Mouse (Mus musculus): ENCODE measurements around the gene Fgd4. TPM values are rescaled to one million over a fixed set of nuclear protein-coding genes. Genes with fewer than 3 reads are reported as not detected.
"Not testable (repeated sequence)": the region's sequence is repeated elsewhere in the genome, so short reads cannot be mapped to it uniquely, and the experiment has no call there.

Gene Fgd4
- polyA plus RNA-seq, 1 experiment from 2014 or later: 3.2 TPM

GRCm38 (mm10) chr16:16528014-16528413, 72.3 kb downstream of the Fgd4 start:
- no peak overlapping the region for H3K9ac ChIP-seq
- no peak for ATAC-seq
- H3K4me2 ChIP-seq: no peak overlapping the region
- WGBS (ENCODE audit: insufficient replicate concordance): 57% methylated on average over 3 of the region's 3 CpGs
- H3K27ac ChIP-seq: no peak overlapping the region
- no peaks in the 10 kb centered on the region for H3K9me3 ChIP-seq (replicated peaks)
- H3K36me3 ChIP-seq: no peaks in the 10 kb centered on the region
- no peak overlapping the region for H3K4me3 ChIP-seq
- H3K27me3 ChIP-seq (replicated peaks): no peaks in the 10 kb centered on the region
- H3K4me1 ChIP-seq: no peaks in the 10 kb centered on the region

GRCm38 (mm10) chr16:16527267-16527666, 73.1 kb downstream of the Fgd4 start:
- no peak overlapping the region for H3K4me2 ChIP-seq
- no peak for ATAC-seq
- no peaks in the 10 kb centered on the region for H3K4me1 ChIP-seq
- H3K4me3 ChIP-seq: no peak overlapping the region
- WGBS (ENCODE audit: insufficient replicate concordance): 60% methylated on average over 8 of the region's 8 CpGs
- H3K9ac ChIP-seq: no peak overlapping the region
- no peaks in the 10 kb centered on the region for H3K36me3 ChIP-seq
- no peaks in the 10 kb centered on the region for H3K27me3 ChIP-seq (replicated peaks)
- no peaks in the 10 kb centered on the region for H3K9me3 ChIP-seq (replicated peaks)
- 0 out of 2 replicates have a peak overlapping the region, but pooled peaks have one; percentile 6 for H3K27ac ChIP-seq

GRCm38 (mm10) chr16:16526741-16527105, 73.6 kb downstream of the Fgd4 start:
- 46% methylated on average over 6 of the region's 6 CpGs for WGBS (ENCODE audit: insufficient replicate concordance)
- no peak overlapping the region for H3K4me2 ChIP-seq
- no peak overlapping the region for H3K4me3 ChIP-seq
- no peaks in the 10 kb centered on the region for H3K36me3 ChIP-seq
- no peak overlapping the region for H3K27ac ChIP-seq
- H3K9ac ChIP-seq: no peak overlapping the region
- H3K27me3 ChIP-seq (replicated peaks): no peaks in the 10 kb centered on the region
- no peaks in the 10 kb centered on the region for H3K4me1 ChIP-seq
- no peaks in the 10 kb centered on the region for H3K9me3 ChIP-seq (replicated peaks)
- ATAC-seq: no peak

GRCm38 (mm10) chr16:16526097-16526740, 74.1 kb downstream of the Fgd4 start:
- Histone ChIP-seq H3K4me3 (no peak overlapping the region), H3K27ac (no peak overlapping the region), H3K9me3 (replicated peaks) (no peaks in the 10 kb centered on the region), H3K4me2 (no peak overlapping the region), H3K4me1 (no peaks in the 10 kb centered on the region), H3K36me3 (no peaks in the 10 kb centered on the region), H3K9ac (no peak overlapping the region), H3K27me3 (replicated peaks) (no peaks in the 10 kb centered on the region)
- no peak for ATAC-seq
- 73% methylated on average over 6 of the region's 6 CpGs for WGBS (ENCODE audit: insufficient replicate concordance)

- Histone ChIP-seq H3K4me1 (no peaks in the 10 kb centered on the region), H3K36me3 (no peaks in the 10 kb centered on the region), H3K4me3 (no peak overlapping the region), H3K4me2 (no peak overlapping the region), H3K27me3 (replicated peaks) (no peaks in the 10 kb centered on the region), H3K27ac (no peak overlapping the region), H3K9ac (no peak overlapping the region), H3K9me3 (replicated peaks) (no peaks in the 10 kb centered on the region)
- ATAC-seq: no peak
- WGBS (ENCODE audit: insufficient replicate concordance): 53% methylated on average over 3 of the region's 3 CpGs
These were observed 75.0 kb downstream of the Fgd4 start for GRCm38 (mm10) chr16:16525266-16525904.

GRCm38 (mm10) chr16:16523632-16524031, 76.7 kb downstream of the Fgd4 start:
- Histone ChIP-seq H3K9ac (no peak overlapping the region), H3K27ac (no peak overlapping the region), H3K36me3 (no peaks in the 10 kb centered on the region), H3K4me1 (no peaks in the 10 kb centered on the region), H3K27me3 (replicated peaks) (no peaks in the 10 kb centered on the region), H3K4me2 (no peak overlapping the region), H3K4me3 (no peak overlapping the region), H3K9me3 (replicated peaks) (no peaks in the 10 kb centered on the region)
- ATAC-seq: no peak
- WGBS (ENCODE audit: insufficient replicate concordance): 81% methylated on average over 2 of the region's 2 CpGs

GRCm38 (mm10) chr16:16522869-16523268, 77.5 kb downstream of the Fgd4 start:
- H3K9ac ChIP-seq; ATAC-seq; H3K4me3 ChIP-seq; H3K4me1 ChIP-seq; H3K27ac ChIP-seq; H3K27me3 ChIP-seq (replicated peaks); H3K4me2 ChIP-seq; H3K36me3 ChIP-seq; H3K9me3 ChIP-seq (replicated peaks): not testable (repeated sequence)
- 68% methylated on average over 2 of the region's 2 CpGs for WGBS (ENCODE audit: insufficient replicate concordance)

- Histone ChIP-seq H3K27me3 (replicated peaks) (no peaks in the 10 kb centered on the region), H3K4me1 (no peaks in the 10 kb centered on the region), H3K27ac (no peak overlapping the region), H3K9ac (no peak overlapping the region), H3K9me3 (replicated peaks) (no peaks in the 10 kb centered on the region), H3K36me3 (no peaks in the 10 kb centered on the region), H3K4me3 (no peak overlapping the region), H3K4me2 (no peak overlapping the region)
- 55% methylated on average over 3 of the region's 3 CpGs for WGBS (ENCODE audit: insufficient replicate concordance)
- peak; percentile 67 for ATAC-seq
These were observed 98.9 kb downstream of the Fgd4 start for GRCm38 (mm10) chr16:16501491-16501890.

GRCm38 (mm10) chr16:16500926-16501325, 99.4 kb downstream of the Fgd4 start:
- H3K27ac ChIP-seq: no peak overlapping the region
- H3K27me3 ChIP-seq (replicated peaks): no peaks in the 10 kb centered on the region
- no peak overlapping the region for H3K4me3 ChIP-seq
- WGBS (ENCODE audit: insufficient replicate concordance): 64% methylated on average over 2 of the region's 2 CpGs
- H3K9me3 ChIP-seq (replicated peaks): no peaks in the 10 kb centered on the region
- no peak overlapping the region for H3K4me2 ChIP-seq
- H3K9ac ChIP-seq: no peak overlapping the region
- no peak for ATAC-seq
- H3K4me1 ChIP-seq: no peaks in the 10 kb centered on the region
- no peaks in the 10 kb centered on the region for H3K36me3 ChIP-seq

GRCm38 (mm10) chr16:16498798-16499197, 101.6 kb downstream of the Fgd4 start:
- no peaks in the 10 kb centered on the region for H3K36me3 ChIP-seq
- no peaks in the 10 kb centered on the region for H3K9me3 ChIP-seq (replicated peaks)
- no peaks in the 10 kb centered on the region for H3K27me3 ChIP-seq (replicated peaks)
- H3K27ac ChIP-seq: no peak overlapping the region
- H3K9ac ChIP-seq: no peak overlapping the region
- ATAC-seq: no peak
- H3K4me3 ChIP-seq: no peak overlapping the region
- no peaks in the 10 kb centered on the region for H3K4me1 ChIP-seq
- H3K4me2 ChIP-seq: no peak overlapping the region

- 38% methylated on average over 1 of the region's 1 CpGs for WGBS (ENCODE audit: insufficient replicate concordance)
These were observed 114.8 kb downstream of the Fgd4 start for GRCm38 (mm10) chr16:16485523-16486043.

GRCm38 (mm10) chr16:16484601-16485000, 115.7 kb downstream of the Fgd4 start:
- Histone ChIP-seq H3K36me3 (no peaks in the 10 kb centered on the region), H3K9ac (no peak overlapping the region), H3K4me3 (no peak overlapping the region), H3K9me3 (replicated peaks) (no peaks in the 10 kb centered on the region), H3K27ac (no peak overlapping the region), H3K4me1 (no peaks in the 10 kb centered on the region), H3K27me3 (replicated peaks) (no peaks in the 10 kb centered on the region), H3K4me2 (no peak overlapping the region)
- ATAC-seq: no peak
- WGBS (ENCODE audit: insufficient replicate concordance): 80% methylated on average over 4 of the region's 4 CpGs

More at GRCm38 (mm10) chr16:16485523-16486043, 114.8 kb downstream of the Fgd4 start:
- Histone ChIP-seq H3K9me3 (replicated peaks) (no peaks in the 10 kb centered on the region), H3K4me3 (no peak overlapping the region), H3K36me3 (no peaks in the 10 kb centered on the region), H3K9ac (no peak overlapping the region), H3K4me1 (no peaks in the 10 kb centered on the region), H3K27ac (no peak overlapping the region), H3K27me3 (replicated peaks) (no peaks in the 10 kb centered on the region), H3K4me2 (no peak overlapping the region)
- no peak for ATAC-seq

All from liver, embryonic 12.5 days (tissue).